Mouse (Mus musculus): ENCODE results near the gene Gm8653.
"Not testable (repeated sequence)": the region's sequence is repeated elsewhere in the genome, so short reads cannot be mapped to it uniquely, and the experiment has no call there.

GRCm38 (mm10) chr7:22189077-22189476, 12.0 kb downstream of the Gm8653 start, which contains the start of gene Vmn1r143:
- not testable (repeated sequence) for TF ChIP-seq CTCF (IDR thresholded peaks at IDR 0.05; ENCODE audit: extremely low read depth, insufficient read length, insufficient replicate concordance, low read depth, low read length); POLR2A (IDR thresholded peaks at IDR 0.05; ENCODE audit: low read depth, low read length)
